Mouse (Mus musculus) 3134 (cell line): ENCODE results near the gene Pmel.
"Not testable (repeated sequence)": the region's sequence is repeated elsewhere in the genome, so short reads cannot be mapped to it uniquely, and the experiment has no call there.

Experiments used
- DNase-seq: peaks from one replicate; pipeline ENCODE4 v3.0.0-alpha.2; 2011; ENCODE audit warnings: low spot score; ENCODE audit not compliant: insufficient read length; ENCODE audit errors: extremely low read depth

Pmel gene

DNA sequence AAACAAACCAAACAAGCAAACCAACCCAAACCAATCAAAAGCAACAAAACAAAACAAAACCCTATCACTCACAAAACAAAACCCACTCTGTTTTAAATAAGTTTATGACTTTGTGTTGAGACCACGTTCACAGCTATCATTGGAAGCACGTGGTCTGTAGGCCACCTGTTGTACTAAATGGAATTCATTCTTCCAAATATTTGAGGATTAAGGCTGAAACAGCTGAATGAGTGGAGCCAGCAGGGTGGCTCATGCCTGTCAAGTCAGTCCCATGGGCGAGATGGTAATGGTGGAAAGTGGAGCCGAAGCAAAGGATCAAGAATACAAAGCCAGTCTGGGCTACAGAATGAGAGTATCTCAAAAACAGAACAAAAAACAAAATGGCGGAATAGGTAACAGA is 3.3 kb upstream of the Pmel start:
- no peak for DNase-seq

DNA sequence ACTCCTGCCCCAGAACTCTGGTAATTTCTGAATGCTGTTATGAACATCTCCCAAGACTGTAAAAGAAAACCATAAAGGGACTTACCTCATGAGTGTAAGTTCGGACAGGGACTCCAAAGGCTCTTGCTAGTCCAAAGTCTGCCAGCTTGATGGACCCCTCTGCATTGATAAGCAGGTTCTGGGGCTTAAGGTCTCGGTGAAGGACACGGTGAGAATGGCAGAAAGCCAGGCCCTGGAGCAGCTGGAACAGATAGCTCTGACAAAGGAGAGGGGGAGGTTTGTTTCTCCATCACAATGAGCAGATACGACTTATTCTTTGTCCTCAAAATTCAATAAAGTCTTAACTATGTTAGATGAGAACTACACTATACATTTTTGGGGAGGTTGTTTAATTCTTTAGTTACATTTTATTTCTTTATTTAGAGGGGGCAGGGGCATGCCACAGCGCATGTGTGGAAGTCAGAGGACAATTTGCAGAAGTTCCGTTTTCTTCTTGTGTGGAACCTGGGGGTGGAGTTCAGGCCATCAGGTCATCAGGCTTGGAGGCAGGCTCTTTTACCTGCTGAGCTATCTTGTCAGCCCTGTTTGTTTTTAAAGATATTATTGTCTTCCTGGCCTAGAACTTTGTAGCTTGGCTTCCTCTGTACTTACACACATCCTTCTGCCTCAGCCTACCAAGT is 1.5 kb upstream of the Pmel start:
- no peak for DNase-seq

DNA sequence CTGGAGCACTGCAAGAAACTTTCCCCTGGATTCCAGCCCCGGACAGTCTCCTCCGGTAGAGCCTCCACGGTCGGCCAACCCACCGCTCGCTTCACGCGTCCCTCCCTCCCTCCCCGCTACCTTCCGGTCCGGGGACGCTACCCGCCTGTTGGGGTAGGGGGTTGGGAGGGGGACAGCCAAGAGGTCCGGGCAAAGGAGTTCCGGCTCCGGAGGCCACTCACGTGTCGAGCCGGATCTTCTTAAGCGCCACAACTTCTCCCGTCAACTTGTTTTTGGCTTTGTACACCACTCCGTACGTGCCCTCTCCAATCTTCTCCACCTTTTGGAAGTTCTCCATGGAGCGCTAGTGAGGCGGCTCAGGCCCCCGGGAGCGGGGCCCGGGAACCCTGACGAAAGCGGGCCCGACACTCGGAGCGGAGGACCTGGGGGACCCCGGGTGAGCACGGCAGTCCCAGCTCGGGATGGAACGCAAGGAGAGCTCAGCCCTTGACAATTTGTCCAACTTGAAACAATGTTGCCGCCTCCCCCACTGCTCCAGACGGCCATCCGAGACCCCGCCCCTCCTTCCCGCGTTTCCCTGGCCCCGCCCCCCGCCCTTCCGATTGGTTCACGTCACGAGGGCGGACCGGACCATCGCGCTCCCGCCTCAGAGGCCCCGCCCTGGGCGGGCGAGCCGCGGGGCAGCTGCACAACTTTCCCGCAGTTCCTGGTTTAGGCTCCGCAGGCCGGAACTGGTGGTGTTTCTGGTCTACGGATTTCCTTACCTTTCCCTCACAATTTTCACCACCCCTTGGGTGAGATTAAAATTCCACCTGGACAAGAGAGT is 709 bp downstream of the Pmel start, which contains the start of gene Cdk2:
Gene Cdk2 (minus strand): TSS at position 541 of the 826 bp plus-strand sequence.
- peak; percentile 95 for DNase-seq

DNA sequence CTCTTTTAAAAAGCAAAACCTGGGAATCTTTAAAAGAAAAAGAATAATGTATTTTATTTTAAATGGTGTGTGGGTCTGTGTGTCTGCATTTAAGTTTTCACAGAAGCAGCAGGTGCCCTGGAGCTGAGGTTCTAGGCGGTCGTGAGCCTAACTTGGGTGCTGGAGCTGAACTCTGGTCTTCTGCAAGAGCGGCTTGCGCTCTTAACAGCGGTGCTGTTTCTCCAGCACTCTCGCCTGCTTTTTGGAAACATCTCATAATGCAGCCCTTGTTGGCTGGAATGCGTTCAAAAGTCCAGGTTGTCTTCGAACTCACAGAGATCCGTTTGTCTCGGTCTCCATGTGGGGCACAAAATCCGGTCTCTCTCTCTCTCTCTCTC is 1.3 kb downstream of the Pmel start:
- no peak for DNase-seq

DNA sequence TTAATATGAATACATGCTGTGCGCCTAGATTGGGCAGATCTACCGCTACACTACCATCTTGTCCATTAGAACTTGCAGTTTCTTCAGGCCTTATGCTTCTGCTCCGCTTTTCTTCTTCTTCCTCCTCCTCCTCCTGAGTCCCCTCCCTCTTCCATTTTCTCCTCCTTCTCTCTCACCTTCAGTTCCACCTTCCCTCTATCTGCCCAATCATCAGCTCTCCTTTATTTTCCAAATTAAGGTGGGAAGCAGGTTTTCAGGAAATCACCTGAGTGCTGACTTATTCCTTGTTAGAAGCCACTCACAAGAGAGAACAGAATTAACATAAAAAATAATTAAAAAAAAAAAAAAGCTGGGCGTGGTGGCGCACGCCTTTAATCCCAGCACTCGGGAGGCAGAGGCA is 7.3 kb downstream of the Pmel start:
- DNase-seq, result not testable (repeated sequence)

DNA sequence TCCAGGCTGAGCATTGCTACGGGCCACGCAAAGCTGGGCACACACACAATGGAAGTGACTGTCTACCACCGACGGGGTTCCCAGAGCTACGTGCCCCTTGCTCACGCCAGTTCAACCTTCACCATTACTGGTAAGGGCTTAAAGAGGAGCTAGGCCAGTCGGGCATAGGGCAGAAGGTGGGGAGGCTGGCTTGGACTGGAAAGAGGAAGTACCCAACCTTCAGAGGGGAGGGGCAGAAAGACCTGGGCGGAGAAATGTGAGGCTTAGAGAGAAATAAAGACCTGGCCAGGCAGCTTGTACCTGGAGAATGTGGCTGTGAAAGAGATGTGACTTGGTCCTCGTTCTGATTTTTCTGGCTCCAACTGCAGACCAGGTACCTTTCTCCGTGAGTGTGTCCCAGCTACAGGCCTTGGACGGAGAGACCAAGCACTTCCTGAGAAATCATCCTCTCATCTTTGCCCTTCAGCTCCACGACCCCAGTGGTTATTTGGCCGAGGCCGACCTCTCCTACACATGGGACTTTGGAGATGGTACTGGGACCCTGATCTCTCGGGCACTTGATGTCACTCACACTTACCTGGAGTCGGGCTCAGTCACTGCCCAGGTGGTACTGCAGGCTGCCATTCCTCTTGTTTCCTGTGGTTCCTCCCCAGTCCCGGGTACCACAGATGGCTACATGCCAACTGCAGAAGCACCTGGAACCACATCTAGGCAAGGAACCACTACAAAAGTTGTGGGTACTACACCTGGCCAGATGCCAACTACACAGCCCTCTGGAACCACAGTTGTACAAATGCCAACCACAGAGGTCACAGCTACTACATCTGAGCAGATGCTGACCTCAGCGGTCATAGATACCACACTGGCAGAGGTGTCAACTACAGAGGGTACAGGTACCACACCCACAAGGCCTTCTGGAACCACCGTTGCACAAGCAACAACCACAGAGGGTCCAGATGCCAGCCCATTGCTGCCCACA is 11.9 kb downstream of the Pmel start:
- DNase-seq, result no peak

DNA sequence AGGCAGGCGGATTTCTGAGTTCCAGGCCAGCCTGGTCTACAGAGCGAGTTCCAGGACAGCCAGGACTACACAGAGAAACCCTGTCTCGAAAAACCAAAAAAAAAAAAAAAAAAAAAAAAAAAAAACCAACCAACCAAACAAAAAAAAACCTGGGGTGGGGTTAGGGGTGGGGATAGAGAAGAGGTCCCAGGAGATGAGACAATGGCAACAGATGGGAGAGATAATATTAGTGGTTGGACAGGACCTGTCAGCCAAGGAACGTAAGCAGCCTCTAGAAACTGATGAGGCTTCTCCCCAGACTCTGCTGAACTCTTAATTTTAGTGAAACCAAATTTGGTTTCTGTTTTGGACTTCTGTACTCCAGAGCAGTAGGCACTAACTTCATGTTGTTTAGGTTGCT is 21.5 kb downstream of the Pmel start:
- DNase-seq, result not testable (repeated sequence)

DNA sequence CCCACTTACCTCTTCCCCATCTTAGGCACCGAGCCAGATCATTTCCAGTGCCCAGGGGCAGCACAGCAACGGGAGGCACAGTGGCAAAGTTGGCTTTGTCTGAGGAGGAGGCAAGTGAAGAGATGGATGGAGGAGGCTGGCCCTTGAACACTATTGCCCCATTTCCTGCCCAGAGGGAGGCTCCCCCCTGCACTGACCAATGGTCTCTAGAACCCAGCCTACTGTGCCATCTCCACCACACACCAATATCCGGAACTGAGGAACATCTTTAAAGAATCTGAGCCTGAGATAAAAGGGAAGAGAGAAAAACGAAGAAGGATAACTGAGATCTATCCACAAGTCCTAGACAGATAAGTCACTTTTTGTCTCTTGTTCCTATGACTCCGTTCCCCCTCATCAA is 24.1 kb downstream of the Pmel start:
- DNase-seq, result no peak

DNA sequence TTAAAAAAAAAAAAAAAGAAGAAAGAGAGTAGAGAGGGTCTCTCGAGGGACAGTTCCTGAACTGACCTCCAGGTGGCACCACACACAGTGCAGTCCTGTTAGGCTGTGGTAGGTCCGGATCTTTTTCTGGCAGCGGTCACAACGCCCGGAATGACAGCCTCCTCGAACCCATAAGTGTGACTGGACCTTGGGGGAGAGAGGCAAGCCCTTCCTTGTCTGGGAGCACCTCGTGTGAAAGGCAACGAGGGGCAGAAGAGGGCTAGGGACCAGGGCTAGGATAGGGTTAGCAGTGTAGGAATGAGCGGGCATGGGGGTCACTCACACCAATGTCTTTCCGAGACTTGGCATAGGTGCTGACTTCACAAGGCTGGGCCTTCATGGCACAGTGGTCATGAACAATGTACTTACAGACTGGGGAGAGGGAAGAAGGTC is 27.0 kb downstream of the Pmel start:
- peak; percentile 46 for DNase-seq

DNA sequence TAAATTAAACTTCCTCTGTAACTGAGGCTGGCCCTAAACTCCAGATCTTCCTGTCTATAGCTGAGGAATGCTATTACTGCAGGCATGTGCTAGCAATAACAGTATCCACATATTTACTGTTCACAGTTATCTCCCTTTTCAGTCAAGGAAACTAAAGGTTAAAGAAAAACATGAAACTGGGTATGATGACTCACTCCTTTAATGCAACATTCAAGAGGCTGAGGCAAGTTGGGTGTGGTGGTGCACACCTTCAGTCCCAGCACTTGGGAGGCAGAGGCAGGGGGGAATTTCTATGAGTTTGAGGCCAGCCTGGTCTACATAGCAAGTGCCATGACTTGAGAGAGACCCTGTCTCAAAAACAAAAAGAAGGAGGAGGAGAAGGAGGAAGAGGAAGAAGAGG is 28.0 kb downstream of the Pmel start:
- no peak for DNase-seq

DNA sequence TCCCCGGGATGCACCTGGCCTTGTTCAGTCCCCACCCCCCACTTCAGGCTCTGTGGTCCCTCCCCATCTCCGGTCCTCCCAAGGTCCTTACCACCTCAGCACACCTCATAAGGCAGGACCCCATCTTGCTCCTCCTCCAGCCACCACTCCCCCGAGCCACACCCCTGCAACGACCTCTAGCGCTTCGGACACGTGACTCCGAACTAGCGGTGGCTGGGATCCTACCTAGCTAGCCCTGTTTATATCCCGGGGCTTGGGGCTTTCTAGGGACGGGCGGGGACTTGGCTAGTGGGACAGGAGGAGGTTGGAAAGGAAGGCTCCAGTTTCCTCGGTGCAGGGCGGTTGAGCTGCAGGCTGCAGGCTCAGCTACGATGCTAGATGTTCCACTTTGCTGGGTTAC is 33.4 kb downstream of the Pmel start:
- DNase-seq, result peak; percentile 32

DNA sequence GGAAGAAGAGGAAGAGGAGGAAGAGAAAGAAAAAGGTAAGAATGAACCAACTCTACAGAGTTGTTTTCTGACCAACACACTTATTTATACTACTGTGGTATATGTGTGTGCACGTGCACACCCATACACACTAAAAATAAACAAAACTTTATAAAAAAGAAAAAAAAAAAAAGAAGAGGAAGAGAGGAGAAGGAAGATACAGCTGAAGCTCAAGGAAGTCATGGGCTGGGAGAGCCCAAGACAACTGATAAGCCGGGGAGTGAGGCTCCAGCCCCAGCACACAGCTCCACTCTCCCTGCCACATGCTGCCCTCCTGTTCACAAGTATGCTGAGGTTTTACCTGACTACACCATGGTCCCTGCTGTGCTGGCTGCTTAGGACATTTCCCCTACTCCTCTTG is 36.3 kb downstream of the Pmel start:
- no peak for DNase-seq

DNA sequence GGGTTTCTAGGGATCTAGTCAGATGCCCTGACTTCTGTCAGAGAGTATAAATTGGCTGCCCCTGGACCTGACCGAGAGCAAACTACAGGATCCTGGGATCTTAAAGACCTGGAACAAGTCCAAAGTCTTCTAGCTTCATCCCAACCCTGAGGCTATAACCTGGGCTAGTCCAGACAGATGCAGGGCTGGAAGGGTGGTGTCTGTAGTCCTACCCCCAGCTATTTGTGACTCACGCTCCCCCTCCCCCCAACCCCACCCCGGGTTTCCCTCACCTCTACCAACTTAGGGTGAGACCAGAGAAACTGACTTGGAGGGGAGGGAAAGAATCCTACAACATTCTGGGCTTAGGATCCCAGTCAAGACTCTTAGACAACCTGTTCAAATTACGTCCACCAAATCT is 38.6 kb downstream of the Pmel start:
- no peak for DNase-seq

DNA sequence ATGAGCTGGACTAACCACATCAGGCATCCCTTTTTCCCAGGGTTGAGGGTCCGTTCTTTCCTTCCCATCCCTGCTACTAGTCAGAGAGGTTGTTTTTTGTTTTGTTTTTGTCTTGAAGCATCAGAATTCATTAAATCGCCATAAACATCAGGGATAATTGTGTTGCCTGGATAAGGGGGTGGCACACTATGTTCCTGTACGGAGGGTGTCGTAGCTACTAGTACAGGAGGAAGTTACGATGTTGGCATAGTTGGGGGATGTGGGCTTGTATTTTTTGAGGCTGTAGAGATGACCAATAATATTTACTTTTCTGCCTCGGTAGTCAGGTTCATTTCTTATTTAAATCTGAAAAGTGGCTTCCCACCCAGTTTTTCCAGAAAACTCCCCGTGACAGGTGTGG is 39.2 kb downstream of the Pmel start:
- DNase-seq, result no peak

DNA sequence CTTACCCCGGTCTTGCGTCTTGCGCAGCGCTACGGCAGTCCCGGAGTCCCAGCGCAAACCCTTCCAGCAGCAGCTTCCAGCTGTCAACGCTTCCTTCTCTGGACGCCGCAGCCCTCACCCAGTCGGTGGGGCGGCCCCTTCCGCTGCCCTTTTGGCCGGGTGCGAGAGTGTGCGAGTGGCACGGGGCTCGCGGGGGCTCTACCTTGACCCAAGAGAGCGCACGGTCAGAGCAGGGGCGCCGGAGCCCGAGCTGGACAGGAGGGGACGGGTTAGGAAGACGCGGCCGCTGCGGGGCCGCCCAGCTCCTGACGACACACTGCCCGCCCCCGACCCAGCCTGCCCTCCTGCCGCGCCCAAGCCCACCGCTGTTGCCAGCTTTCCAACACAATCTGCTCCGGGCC is 39.8 kb downstream of the Pmel start:
- DNase-seq, result peak; percentile 57

DNA sequence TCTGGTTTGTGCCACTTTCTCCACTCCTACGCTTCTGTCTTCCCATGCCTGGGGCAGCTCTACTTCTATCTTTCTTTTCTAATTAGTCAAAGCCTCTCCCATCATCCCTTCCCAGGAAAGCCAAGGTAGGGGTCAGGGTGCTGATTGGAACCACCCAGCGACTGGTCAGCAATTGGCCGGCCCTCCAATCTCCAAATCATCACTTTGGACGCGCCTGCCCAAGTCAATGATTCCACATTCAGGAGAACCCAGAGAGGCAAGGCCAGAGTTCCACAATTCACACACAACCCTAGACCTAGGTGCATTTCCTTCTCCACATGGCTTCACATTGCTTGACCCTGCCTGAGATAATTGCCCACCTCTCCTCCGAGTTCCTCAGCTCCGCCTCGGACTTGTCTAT is 40.2 kb downstream of the Pmel start:
- DNase-seq, result no peak

DNA sequence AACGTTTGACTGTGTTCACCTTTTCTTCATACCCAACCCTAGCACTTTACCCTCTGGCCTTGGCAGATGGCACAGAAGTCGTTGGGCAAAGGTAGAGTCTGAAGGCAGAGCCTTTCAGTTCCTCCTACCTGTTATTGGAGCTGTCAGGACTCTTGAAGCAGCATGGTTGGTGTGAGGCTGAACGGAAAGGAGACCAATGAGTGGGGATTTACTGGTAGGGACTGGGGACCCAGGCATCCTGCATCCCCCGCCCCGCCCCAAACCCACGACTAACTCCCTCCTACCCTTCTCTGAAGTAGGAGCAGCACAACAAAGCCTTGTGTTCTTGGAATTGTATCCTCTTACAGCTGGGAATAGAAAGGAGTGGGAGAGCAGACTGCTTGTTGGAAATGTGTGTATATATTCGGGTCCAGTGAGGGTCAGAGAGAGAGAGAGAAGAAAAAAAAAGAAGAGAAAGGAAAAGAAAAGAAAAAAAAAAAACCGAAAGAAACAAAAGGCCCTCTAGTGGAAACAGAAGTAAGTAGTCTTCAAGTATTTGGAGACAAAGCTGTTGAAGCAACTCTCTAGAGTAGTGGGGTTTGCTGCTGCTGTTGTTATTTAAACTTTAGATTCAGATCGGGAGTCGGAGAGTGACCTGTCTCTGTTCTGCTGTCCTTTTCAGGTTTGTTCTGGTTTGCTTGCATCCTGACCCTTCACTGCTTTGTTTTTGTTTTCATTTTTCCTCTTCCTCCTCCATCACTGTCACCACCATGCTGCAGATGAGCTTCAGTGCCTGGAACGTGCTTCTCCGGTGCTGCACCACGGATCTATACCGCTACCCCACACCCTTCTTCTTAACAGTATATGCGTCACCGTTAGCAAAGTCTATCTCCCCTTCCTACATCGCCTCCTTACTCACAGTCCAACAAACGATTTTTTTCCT is 40.9 kb downstream of the Pmel start, which contains the start of gene Dgka:
Gene Dgka (minus strand): TSS at position 176 of the 922 bp plus-strand sequence.
- peak; percentile 44 for DNase-seq

DNA sequence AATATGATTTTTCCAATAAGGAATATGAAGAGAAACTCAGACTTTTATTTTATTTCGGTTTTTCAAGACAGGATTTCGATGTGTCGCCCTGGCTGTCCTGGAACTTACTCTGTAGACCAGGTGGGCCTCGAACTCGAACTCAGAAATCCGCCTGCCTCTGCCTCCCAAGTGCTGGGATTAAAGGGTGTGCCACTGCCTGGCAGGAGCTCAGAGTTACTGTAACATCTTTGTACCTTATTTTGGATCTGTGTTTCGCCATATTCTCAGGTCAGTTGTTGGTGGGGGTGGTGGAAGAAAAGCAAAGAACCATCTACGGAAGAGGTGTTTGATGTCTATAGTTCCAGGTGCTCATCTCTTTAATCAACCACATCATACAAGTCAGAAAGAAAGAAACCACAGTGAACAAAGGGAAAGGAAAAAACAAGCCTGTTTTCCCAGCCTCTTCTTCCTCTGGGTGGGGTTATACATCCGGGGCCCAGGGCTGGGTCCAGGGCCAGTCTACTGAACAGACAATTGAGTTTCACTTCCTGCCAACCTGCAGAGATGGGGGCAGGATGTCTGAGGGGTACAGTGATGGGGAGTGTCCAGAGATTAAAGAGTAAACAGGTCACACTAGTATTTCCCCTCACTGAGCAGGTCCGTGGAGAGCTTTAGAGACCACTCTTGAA is 42.1 kb downstream of the Pmel start:
- DNase-seq, result no peak

DNA sequence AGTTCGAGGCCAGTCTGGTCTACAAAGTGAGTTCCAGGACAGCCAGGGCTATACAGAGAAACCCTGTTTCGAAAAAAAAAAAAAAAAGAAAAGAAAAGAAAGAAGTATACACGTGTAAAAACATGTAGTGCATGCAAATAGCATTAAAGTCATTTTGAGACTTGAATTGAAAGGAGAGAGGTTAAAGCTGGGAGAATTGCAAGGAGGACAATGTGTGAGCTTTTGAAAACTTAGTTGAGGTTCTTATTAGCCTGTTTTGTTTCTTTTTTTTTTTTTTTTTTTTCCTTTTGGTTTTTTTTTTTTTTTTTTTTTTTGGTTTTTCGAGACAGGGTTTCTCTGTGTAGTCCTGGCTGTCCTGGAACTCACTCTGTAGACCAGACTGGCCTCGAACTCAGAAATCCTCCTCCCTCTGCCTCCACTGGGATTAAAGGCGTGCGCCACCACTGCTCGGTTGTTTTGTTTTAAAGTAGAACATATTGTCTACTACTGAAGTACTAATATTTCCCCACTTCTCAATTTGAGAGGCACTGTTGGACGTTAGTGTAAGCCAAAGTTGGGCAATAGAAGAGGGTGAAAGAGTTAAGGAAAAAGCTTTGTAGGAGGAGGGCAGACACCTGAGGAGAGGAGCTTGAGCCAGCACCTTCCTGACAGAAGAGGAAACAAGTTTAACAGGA is 43.1 kb downstream of the Pmel start:
- DNase-seq, result no peak
